Mouse (Mus musculus) intestine, embryonic 16.5 days (tissue): Measurements from ENCODE around the gene Igsf10. TPM values are rescaled to one million over a fixed set of nuclear protein-coding genes. Genes with fewer than 3 reads are reported as not detected.

Experiments
- polyA plus RNA-seq: library from polyadenylated mRNA; unstranded; fragments of >200 nt; fragmentation: Nextera tagmentation; extraction: Ambion mirVana; gene quantifications from 2 replicates; pipeline ENCODE4 v1.2.1, GENCODE M21; 2015

Gene Igsf10
- polyA plus RNA-seq, 1 experiment from 2014 or later: 5.3 TPM

Other genes with a start within 250 kb of the Igsf10 start
- 0.91 and 1.2 TPM in 2 replicates for gene Gpr171, start 242.6 kb downstream of the Igsf10 start, polyA plus RNA-seq
- gene P2ry14, start 190.8 kb downstream of the Igsf10 start, polyA plus RNA-seq: 10.4 and 12.1 TPM in 2 replicates
- gene Gpr87, start 149.3 kb downstream of the Igsf10 start, polyA plus RNA-seq: not detected in 2 replicates
- gene P2ry13, start 133.5 kb downstream of the Igsf10 start, polyA plus RNA-seq: 1.3 and 1.6 TPM in 2 replicates
- gene P2ry12, start 81.5 kb downstream of the Igsf10 start, polyA plus RNA-seq: 1.7 and 2.2 TPM in 2 replicates